Mouse (Mus musculus) stomach, embryonic 15.5 days (tissue): ENCODE data around the gene Bptf. TPM values are rescaled to one million over a fixed set of nuclear protein-coding genes. Genes with fewer than 3 reads are reported as not detected.
A peak's percentile ranks its signal among the peaks of the same experiment; 100 is the strongest.
"Not testable (repeated sequence)": the region's sequence is repeated elsewhere in the genome, so short reads cannot be mapped to it uniquely, and the experiment has no call there.

ENCODE experiments used
- ATAC-seq: fragments of 200-750 bp; cut with Nextera tagmentation; 2 replicates; pipeline ENCODE4 v1.8.0; 2017; ENCODE audit warnings: low read depth, moderate number of reproducible peaks, moderate TSS enrichment; ENCODE audit not compliant: insufficient read depth, low FRiP score
- H3K27ac ChIP-seq: fragments of 300-500 bp; sonication (generic); 2 replicates; pipeline ENCODE4 v1.5.1; 2015; ENCODE audit warnings: mild to moderate bottlenecking, inconsistent platforms
- H3K27me3 ChIP-seq: fragments of 300-500 bp; sonication (generic); replicated peaks from 2 replicates; pipeline ENCODE4 v1.6.1; 2015; ENCODE audit warnings: inconsistent platforms
- H3K36me3 ChIP-seq: fragments of 300-500 bp; sonication (generic); 2 replicates; pipeline ENCODE4 v1.6.1; 2015; ENCODE audit warnings: inconsistent platforms
- H3K4me1 ChIP-seq: fragments of 300-500 bp; sonication (generic); 2 replicates; pipeline ENCODE4 v1.6.1; 2015; ENCODE audit warnings: inconsistent platforms
- H3K4me2 ChIP-seq: fragments of 300-500 bp; sonication (generic); 2 replicates; pipeline ENCODE4 v1.6.1; 2015; ENCODE audit warnings: mild to moderate bottlenecking, inconsistent platforms
- H3K4me3 ChIP-seq: fragments of 300-500 bp; sonication (generic); replicated peaks from 2 replicates; pipeline ENCODE4 v1.5.1; 2015; ENCODE audit warnings: inconsistent platforms
- H3K9ac ChIP-seq: fragments of 300-500 bp; sonication (generic); 2 replicates; pipeline ENCODE4 v1.6.1; 2015; ENCODE audit warnings: inconsistent platforms
- H3K9me3 ChIP-seq: fragments of 300-500 bp; sonication (generic); 2 replicates; pipeline ENCODE4 v1.6.1; 2016; ENCODE audit warnings: inconsistent platforms
- WGBS: fragments of 180-500 bp; shearing (Covaris S2); methylation state at CpG from one replicate; pipeline ENCODE4 v1.1.7; 2015; 5-methylcytosine and 5-hydroxymethylcytosine counted together
- polyA plus RNA-seq: library from polyadenylated mRNA; unstranded; fragments of >200 nt; fragmentation: Nextera tagmentation; extraction: Ambion mirVana; gene quantifications from 2 replicates; pipeline ENCODE4 v1.2.1, GENCODE M21; 2015

Bptf gene
- polyA plus RNA-seq, 1 experiment from 2014 or later = 28.4 TPM

DNA sequence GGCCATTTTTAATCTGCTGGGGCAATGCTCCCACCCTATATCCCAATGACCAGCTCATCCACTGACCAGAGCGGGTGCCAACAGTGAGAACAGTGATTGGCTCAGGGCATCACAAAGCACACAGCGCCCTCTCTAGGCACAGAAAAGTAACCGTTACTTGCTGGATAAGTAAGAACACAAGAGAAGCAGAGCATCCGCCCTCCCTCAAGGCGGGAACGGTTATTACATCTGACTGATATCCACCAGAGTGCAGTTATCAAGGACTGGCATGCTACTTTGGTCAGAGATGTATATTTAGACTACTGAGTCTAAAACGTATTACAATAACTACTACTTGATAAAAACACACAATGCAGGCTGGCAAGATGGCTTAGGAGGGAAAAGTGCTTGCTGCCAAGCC lies 39.3 kb downstream of the Bptf start:
- Histone ChIP-seq H3K4me1 (no peaks in the 10 kb centered on the region), H3K9me3 (no peaks in the 10 kb centered on the region), H3K27ac (no peak overlapping the region), H3K4me2 (no peak overlapping the region), H3K9ac (no peak overlapping the region), H3K27me3 (no peaks in the 10 kb centered on the region), H3K36me3 (peaks cover 30% of the 10 kb centered on the region), H3K4me3 (no peak overlapping the region)
- WGBS = 91% methylated on average over 7 of the region's 7 CpGs
- peak; percentile 68; the same call in 1 of the 2 replicates for ATAC-seq

DNA sequence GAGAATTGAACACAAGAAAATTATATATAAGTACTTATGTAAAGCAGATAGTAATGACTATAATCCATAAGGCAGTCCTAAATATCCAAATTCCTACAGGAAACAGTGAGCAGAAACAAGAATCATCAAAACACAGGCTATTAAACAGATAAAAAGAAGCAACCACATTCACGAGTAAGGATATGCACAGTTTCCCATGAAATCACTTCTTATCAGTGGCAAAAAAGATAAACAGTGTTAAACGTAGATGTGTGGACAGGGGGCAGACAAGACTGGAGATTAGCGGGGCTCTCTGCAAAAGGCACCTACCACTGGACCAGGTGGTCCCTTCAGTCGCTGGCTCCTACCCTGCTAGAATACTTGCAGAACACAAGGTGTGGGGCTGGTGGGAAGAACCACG lies 46.1 kb downstream of the Bptf start:
- Histone ChIP-seq H3K4me2 (no peak overlapping the region), H3K27ac (no peak overlapping the region), H3K9me3 (no peaks in the 10 kb centered on the region), H3K27me3 (no peaks in the 10 kb centered on the region), H3K9ac (no peak overlapping the region), H3K4me1 (no peaks in the 10 kb centered on the region), H3K4me3 (no peak overlapping the region), H3K36me3 (peaks cover 6% of the 10 kb centered on the region; the same call in 1 of the 2 replicates)
- ATAC-seq = no peak
- 68% methylated on average over 5 of the region's 5 CpGs for WGBS

- WGBS = 82% methylated on average over 5 of the region's 5 CpGs
- peaks cover 14% of the 10 kb centered on the region for H3K36me3 ChIP-seq
- ATAC-seq = no peak
Measured at GRCm38 (mm10) chr11:107083480-107083879, 48.4 kb downstream of the Bptf start.

DNA sequence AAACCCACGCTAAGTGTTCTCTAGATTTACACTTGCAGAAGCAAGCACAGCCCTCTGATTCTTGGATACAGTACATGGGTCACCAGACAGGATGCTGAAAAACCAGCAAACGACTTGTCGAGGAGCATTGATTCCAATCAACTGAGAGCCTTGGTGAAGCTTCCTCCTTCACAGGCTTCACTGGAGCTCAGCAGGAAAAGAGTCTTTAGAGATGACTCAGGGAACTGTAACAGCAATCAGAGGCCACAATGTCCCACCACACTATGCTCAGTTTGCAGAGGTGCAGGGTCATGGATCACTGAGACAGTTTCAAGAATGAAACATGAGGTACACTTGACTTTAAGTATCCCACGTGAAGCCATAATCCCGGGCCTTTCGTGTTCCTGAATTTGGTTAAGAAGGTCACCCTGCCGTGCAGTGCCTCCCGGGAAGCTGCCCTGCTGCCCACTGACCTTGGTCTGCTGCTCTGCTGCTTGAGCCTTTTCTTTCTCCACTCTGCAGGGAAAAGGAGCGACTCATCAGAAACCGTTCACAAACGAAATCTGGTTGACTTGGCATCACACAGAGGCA lies 66.6 kb downstream of the Bptf start:
- no peaks in the 10 kb centered on the region for H3K27me3 ChIP-seq
- H3K9me3 ChIP-seq = no peaks in the 10 kb centered on the region
- no peak overlapping the region for H3K4me3 ChIP-seq
- no peak overlapping the region for H3K4me2 ChIP-seq
- no peak overlapping the region for H3K27ac ChIP-seq
- WGBS = 87% methylated on average over 11 of the region's 11 CpGs
- ATAC-seq = no peak
- peaks cover 58% of the 10 kb centered on the region for H3K36me3 ChIP-seq
- no peak overlapping the region for H3K9ac ChIP-seq
- H3K4me1 ChIP-seq = no peaks in the 10 kb centered on the region

More at GRCm38 (mm10) chr11:107083480-107083879, 48.4 kb downstream of the Bptf start:
- H3K27ac ChIP-seq = no peak overlapping the region
- no peaks in the 10 kb centered on the region for H3K27me3 ChIP-seq
- H3K9me3 ChIP-seq = no peaks in the 10 kb centered on the region
- H3K4me2 ChIP-seq = no peak overlapping the region
- H3K9ac ChIP-seq = no peak overlapping the region
- no peaks in the 10 kb centered on the region for H3K4me1 ChIP-seq
- H3K4me3 ChIP-seq = no peak overlapping the region

DNA sequence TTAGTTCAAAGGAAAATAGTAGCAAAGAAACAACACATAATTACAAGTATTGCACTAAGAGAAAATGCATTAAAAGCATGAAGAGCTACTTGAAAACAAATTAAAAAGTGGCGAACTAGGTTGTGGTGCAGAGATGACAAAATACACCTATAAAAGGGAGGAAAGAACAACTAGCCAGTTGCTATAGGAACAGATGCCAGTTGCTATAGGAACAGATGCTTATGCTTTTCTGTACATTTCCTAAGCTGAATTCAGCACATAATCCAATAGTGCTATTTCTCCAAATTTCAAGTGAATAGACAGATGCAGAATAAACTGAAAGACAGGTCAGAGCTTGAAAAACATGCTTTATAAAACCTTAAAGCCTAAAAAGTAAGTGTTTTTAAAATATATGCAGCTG lies 67.3 kb downstream of the Bptf start:
- Histone ChIP-seq H3K27me3 (no peaks in the 10 kb centered on the region), H3K9ac (no peak overlapping the region), H3K27ac (no peak overlapping the region), H3K4me1 (no peaks in the 10 kb centered on the region), H3K9me3 (no peaks in the 10 kb centered on the region), H3K36me3 (peaks cover 63% of the 10 kb centered on the region), H3K4me2 (no peak overlapping the region), H3K4me3 (no peak overlapping the region)
- no peak for ATAC-seq
- WGBS = 92% methylated on average over 1 of the region's 1 CpGs

- Histone ChIP-seq H3K9me3 (no peaks in the 10 kb centered on the region), H3K36me3 (peaks cover 71% of the 10 kb centered on the region), H3K9ac (no peak overlapping the region), H3K27ac (no peak overlapping the region), H3K4me3 (no peak overlapping the region), H3K4me1 (no peaks in the 10 kb centered on the region), H3K4me2 (no peak overlapping the region), H3K27me3 (no peaks in the 10 kb centered on the region)
- WGBS = 87% methylated on average over 3 of the region's 3 CpGs
- ATAC-seq = no peak
Measured at GRCm38 (mm10) chr11:107063067-107063466, 68.9 kb downstream of the Bptf start.

DNA sequence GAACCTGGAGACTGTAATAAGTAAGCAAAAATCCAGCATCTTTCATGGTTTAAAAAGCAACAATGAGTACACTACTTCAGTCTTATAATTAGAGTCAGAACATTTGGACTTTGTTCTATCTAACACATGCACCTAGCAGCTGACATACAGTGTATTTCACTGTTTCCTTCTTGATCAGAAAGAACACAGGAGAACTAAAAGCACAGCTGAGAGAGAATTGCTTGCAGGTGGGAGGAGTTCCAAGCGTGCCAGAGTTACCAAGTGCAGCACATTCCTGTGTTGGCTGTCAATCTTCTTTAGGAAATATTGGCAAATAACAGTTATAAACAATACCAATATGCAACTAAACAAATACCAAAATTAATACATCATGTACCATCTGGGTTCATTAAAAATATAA lies 71.0 kb downstream of the Bptf start:
- H3K27ac ChIP-seq = no peak overlapping the region
- no peak overlapping the region for H3K4me2 ChIP-seq
- H3K27me3 ChIP-seq = no peaks in the 10 kb centered on the region
- H3K4me1 ChIP-seq = no peaks in the 10 kb centered on the region
- H3K9ac ChIP-seq = no peak overlapping the region
- WGBS = 86% methylated on average over 1 of the region's 1 CpGs
- no peak overlapping the region for H3K4me3 ChIP-seq
- no peaks in the 10 kb centered on the region for H3K9me3 ChIP-seq
- peaks cover 61% of the 10 kb centered on the region for H3K36me3 ChIP-seq
- no peak for ATAC-seq

GRCm38 (mm10) chr11:107059634-107060033 lies 72.3 kb downstream of the Bptf start:
- not testable (repeated sequence) for H3K27me3 ChIP-seq, H3K9ac ChIP-seq, H3K27ac ChIP-seq, H3K4me2 ChIP-seq, H3K4me3 ChIP-seq, ATAC-seq, H3K4me1 ChIP-seq, H3K9me3 ChIP-seq
- 88% methylated on average over 3 of the region's 3 CpGs for WGBS
- H3K36me3 ChIP-seq = peaks cover 66% of the 10 kb centered on the region

- Histone ChIP-seq H3K27me3 (no peaks in the 10 kb centered on the region), H3K4me1 (no peaks in the 10 kb centered on the region), H3K27ac (no peak overlapping the region), H3K9me3 (no peaks in the 10 kb centered on the region), H3K9ac (no peak overlapping the region), H3K36me3 (peaks cover 71% of the 10 kb centered on the region), H3K4me2 (no peak overlapping the region), H3K4me3 (no peak overlapping the region)
- ATAC-seq = no peak
- WGBS = 92% methylated on average over 6 of the region's 6 CpGs
Measured at GRCm38 (mm10) chr11:107057391-107057790, 74.5 kb downstream of the Bptf start.

- no peaks in the 10 kb centered on the region for H3K9me3 ChIP-seq
- H3K4me2 ChIP-seq = no peak overlapping the region
- H3K4me3 ChIP-seq = no peak overlapping the region
- H3K27ac ChIP-seq = no peak overlapping the region
- WGBS = 90% methylated on average over 6 of the region's 6 CpGs
- no peaks in the 10 kb centered on the region for H3K4me1 ChIP-seq
- H3K36me3 ChIP-seq = peaks cover 60% of the 10 kb centered on the region
- ATAC-seq = no peak
- no peaks in the 10 kb centered on the region for H3K27me3 ChIP-seq
- no peak overlapping the region for H3K9ac ChIP-seq
Measured at GRCm38 (mm10) chr11:107054870-107055269, 77.1 kb downstream of the Bptf start.

DNA sequence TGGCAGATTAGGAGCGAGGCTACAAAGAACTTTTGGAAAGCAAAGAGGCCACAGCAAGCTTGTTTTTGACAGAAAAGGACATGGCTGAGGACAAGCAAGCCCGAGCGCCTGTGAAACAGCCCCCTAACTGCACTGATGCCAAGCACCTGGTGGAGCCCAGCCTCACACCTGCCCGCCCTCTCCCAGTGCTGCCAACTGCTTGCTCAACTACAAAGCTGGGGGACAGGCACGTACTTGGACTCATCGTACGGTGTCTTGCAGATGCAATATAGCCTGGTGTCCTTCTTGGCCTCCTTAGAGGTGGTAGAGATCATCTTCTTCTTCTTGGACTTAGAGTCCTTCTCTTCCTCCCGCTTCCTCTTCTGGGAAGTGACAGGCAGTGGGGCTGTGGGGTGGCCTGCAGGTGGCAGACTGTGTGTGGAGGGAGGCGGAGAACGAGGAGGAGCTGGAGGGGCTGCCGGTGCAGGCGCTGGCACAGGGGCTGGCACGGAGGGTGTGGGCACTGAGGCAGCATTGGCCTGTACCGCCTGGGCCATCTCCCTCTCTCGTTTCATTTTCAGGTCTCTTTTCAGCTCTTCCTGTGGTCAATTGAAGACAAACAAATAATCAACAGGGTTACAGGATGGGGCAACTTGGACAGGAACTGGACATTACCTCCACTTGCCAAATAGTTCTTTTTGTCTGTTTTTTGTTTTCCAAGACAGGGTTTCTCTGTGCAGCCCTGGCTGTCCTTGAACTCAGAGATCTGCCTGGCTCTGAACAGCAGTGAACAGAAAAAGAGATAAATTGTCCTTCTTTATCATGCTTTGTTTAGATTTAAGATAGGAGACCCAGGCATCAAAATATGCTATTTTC lies 84.9 kb downstream of the Bptf start:
- Histone ChIP-seq H3K4me3 (no peak overlapping the region), H3K4me1 (no peaks in the 10 kb centered on the region), H3K4me2 (no peak overlapping the region), H3K36me3 (peaks cover 34% of the 10 kb centered on the region), H3K9me3 (no peaks in the 10 kb centered on the region), H3K27ac (no peak overlapping the region), H3K27me3 (no peaks in the 10 kb centered on the region), H3K9ac (no peak overlapping the region)
- no peak for ATAC-seq
- 91% methylated on average over 15 of the region's 15 CpGs for WGBS

GRCm38 (mm10) chr11:107045546-107045945 lies 86.4 kb downstream of the Bptf start:
- H3K27ac ChIP-seq = no peak overlapping the region

More at GRCm38 (mm10) chr11:107045546-107045945, 86.4 kb downstream of the Bptf start:
- no peaks in the 10 kb centered on the region for H3K9me3 ChIP-seq
- H3K9ac ChIP-seq = no peak overlapping the region
- no peaks in the 10 kb centered on the region for H3K27me3 ChIP-seq
- H3K4me3 ChIP-seq = no peak overlapping the region
- H3K4me2 ChIP-seq = no peak overlapping the region
- peaks cover 36% of the 10 kb centered on the region for H3K36me3 ChIP-seq
- 79% methylated on average over 4 of the region's 4 CpGs for WGBS
- no peaks in the 10 kb centered on the region for H3K4me1 ChIP-seq
- ATAC-seq = no peak
